8 mouse cellular contexts compared by ENCODE assay signal in the genomic region with DNA sequence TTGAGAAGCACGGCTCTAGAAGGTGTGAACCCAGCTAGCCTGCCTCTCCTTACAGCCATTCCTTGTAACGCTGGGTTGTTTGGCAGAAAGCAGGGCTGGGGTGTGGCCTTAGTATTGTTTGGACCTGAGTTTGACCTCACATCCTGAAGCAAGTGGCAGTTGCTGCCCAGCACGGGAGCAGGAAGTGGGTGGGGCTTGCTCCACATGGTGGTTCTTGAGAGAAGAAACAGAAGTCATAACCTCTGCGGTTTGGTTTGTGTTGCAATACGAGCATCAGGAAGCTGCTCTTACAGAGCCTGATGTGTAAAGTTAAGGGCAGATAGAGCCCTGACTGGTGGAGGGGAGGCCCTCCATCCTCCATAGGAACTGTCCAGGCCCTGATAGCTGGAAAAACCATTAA. TPM values are rescaled to one million over a fixed set of nuclear protein-coding genes. Genes with fewer than 3 reads are reported as not detected.
DNase-seq lines count a peak whose midpoint lies in the region; ATAC-seq and TF ChIP-seq lines count a peak whose summit lies in the region.

No protein-coding gene starts in this region.

- H3K27ac ChIP-seq in embryonic facial prominence, embryonic 14.5 days (replicated peaks; ENCODE audit: low read depth, low read length), result no peak overlapping the region
- peak overlapping the region; percentile 77 for H3K27ac ChIP-seq in liver, postnatal 0 days (ENCODE audit: low read depth)

- TF ChIP-seq EP300 in liver, postnatal 0 days (IDR thresholded peaks at IDR 0.05; ENCODE audit: low read depth), result peak; percentile 81

- H3K4me1 ChIP-seq in embryonic facial prominence, embryonic 14.5 days (ENCODE audit: control insufficient read depth, insufficient read depth, low read length), result no peaks in the 10 kb centered on the region
- peaks cover 30% of the 10 kb centered on the region for H3K4me1 ChIP-seq in liver, postnatal 0 days (ENCODE audit: insufficient read depth)

- 0 out of 2 replicates have a peak, but pooled peaks have one; percentile 37 for ATAC-seq in embryonic facial prominence, embryonic 14.5 days (ENCODE audit: low read depth)
- ATAC-seq in inflammation-experienced regulatory T-cells, adult 6 months, result peak; percentile 96
- ATAC-seq in liver, postnatal 0 days, result peak; percentile 84

- no peaks in the 10 kb centered on the region for H3K36me3 ChIP-seq in embryonic facial prominence, embryonic 14.5 days (ENCODE audit: control insufficient read depth, insufficient read depth, low read length)
- no peaks in the 10 kb centered on the region for H3K36me3 ChIP-seq in liver, postnatal 0 days (replicated peaks; ENCODE audit: insufficient read depth, low read length)

- H3K9me3 ChIP-seq in embryonic facial prominence, embryonic 14.5 days (ENCODE audit: control insufficient read depth, low read length), result no peaks in the 10 kb centered on the region
- H3K9me3 ChIP-seq in liver, postnatal 0 days (ENCODE audit: low read length), result no peaks in the 10 kb centered on the region

- H3K27me3 ChIP-seq in embryonic facial prominence, embryonic 14.5 days (replicated peaks; ENCODE audit: control insufficient read depth, insufficient read depth, low read length), result no peaks in the 10 kb centered on the region
- no peaks in the 10 kb centered on the region for H3K27me3 ChIP-seq in liver, postnatal 0 days (ENCODE audit: insufficient read depth, low read length)

- TF ChIP-seq CTCF in liver, postnatal 0 days (IDR thresholded peaks at IDR 0.05; ENCODE audit: low read depth), result no peak

- H3K9ac ChIP-seq in embryonic facial prominence, embryonic 14.5 days (ENCODE audit: low read depth, low read length), result no peak overlapping the region
- no peak overlapping the region for H3K9ac ChIP-seq in liver, postnatal 0 days (replicated peaks)

- H3K4me2 ChIP-seq in embryonic facial prominence, embryonic 14.5 days (ENCODE audit: low read depth, low read length), result no peak overlapping the region
- H3K4me2 ChIP-seq in liver, postnatal 0 days (ENCODE audit: low read depth, low read length), result no peak overlapping the region

- no peak overlapping the region for H3K4me3 ChIP-seq in embryonic facial prominence, embryonic 14.5 days (ENCODE audit: low read depth, low read length)
- no peak overlapping the region for H3K4me3 ChIP-seq in liver, postnatal 0 days (ENCODE audit: low read depth, low read length)

- 25% methylated on average over 5 of the region's 5 CpGs for WGBS in embryonic facial prominence, embryonic 14.5 days
- WGBS in liver, postnatal 0 days (ENCODE audit: insufficient replicate concordance), result 4% methylated on average over 5 of the region's 5 CpGs

- DNase-seq in 416B (ENCODE audit: low read depth) (peak; percentile 100), MN1 (ENCODE audit: low spot score) (peak; percentile 80)
- DNase-seq in embryonic facial prominence, embryonic 14.5 days (ENCODE audit: low spot score), result peak; percentile 86
- DNase-seq in liver, postnatal 0 days, result peak; percentile 86
- peak; percentile 65 to 70 for DNase-seq in spleen, postnatal 14 days (ENCODE audit: low spot score in 2 of 2)
- DNase-seq in frontal cortex, postnatal 36 days (ENCODE audit: low spot score in 2 of 2), result no peak
- no peak for DNase-seq in left cerebral cortex, adult 18-20 months (ENCODE audit: low spot score in 2 of 2)

RNA-seq across cellular contexts. Expression of gene Lbr, which starts 17.8 kb away (rescaled TPM):
- 98.1 and 107 TPM in 2 replicates for polyA plus RNA-seq in embryonic facial prominence, embryonic 14.5 days (2014; fragmentation: Nextera tagmentation; extraction: Ambion mirVana)
- 100 to 1,000 TPM; 309 to 585 (median 335) TPM for polyA plus RNA-seq in inflammation-experienced regulatory T-cells, adult 6 months (2017; shearing (Covaris generic))
- 107 and 119 TPM in 2 replicates for polyA plus RNA-seq in liver, postnatal 0 days (2015; fragmentation: Nextera tagmentation; extraction: Ambion mirVana)
- total RNA-seq in left cerebral cortex, adult 18-20 months (2021), result 10 to 100 TPM; 13.0 to 15.6 TPM

Comparison
In these comparisons a context has a peak if more than half of its experiments do, and no peak if none do; other contexts are left out.
1. DNase-seq: peak in 416B (single experiment), MN1 (single experiment), embryonic facial prominence, embryonic 14.5 days (single experiment), liver, postnatal 0 days (single experiment) and spleen, postnatal 14 days (2 of 2); none in frontal cortex, postnatal 36 days (0 of 2) and left cerebral cortex, adult 18-20 months (0 of 2).
2. ATAC-seq: peak in every context shown above with its lines; median percentile 96 in inflammation-experienced regulatory T-cells, adult 6 months; 84 in liver, postnatal 0 days; 37 in embryonic facial prominence, embryonic 14.5 days.